Mouse (Mus musculus) hindbrain, postnatal 0 days (tissue): ENCODE data around the gene Spint4. TPM values are rescaled to one million over a fixed set of nuclear protein-coding genes. Genes with fewer than 3 reads are reported as not detected.

ENCODE experiments used
- ATAC-seq: fragments of 200-750 bp; cut with Nextera tagmentation; 2 replicates; pipeline ENCODE4 v1.8.0; 2017; ENCODE audit warnings: mild to moderate bottlenecking, moderate TSS enrichment, moderate library complexity
- DNase-seq: peaks from one replicate; pipeline ENCODE4 v3.0.0-alpha.2; 2015; ENCODE audit warnings: low spot score
- H3K27ac ChIP-seq: fragments of 300-500 bp; sonication (generic); 2 replicates; pipeline ENCODE4 v1.5.1; 2014; ENCODE audit warnings: mild to moderate bottlenecking
- H3K27me3 ChIP-seq: fragments of 300-500 bp; sonication (generic); 2 replicates; pipeline ENCODE4 v1.6.1; 2014; ENCODE audit warnings: low read length, mixed read lengths; ENCODE audit not compliant: insufficient read depth
- H3K36me3 ChIP-seq: fragments of 300-500 bp; sonication (generic); 2 replicates; pipeline ENCODE4 v1.6.1; 2014; ENCODE audit warnings: low read length, mixed read lengths; ENCODE audit not compliant: insufficient read depth
- H3K4me1 ChIP-seq: fragments of 300-500 bp; sonication (generic); 2 replicates; pipeline ENCODE4 v1.6.1; 2014; ENCODE audit warnings: antibody characterized with exemption, low read length, mixed read lengths; ENCODE audit not compliant: insufficient read depth
- H3K4me2 ChIP-seq: fragments of 300-500 bp; sonication (generic); 2 replicates; pipeline ENCODE4 v1.6.1; 2014; ENCODE audit warnings: low read depth, mild to moderate bottlenecking, low read length, moderate library complexity, mixed read lengths
- H3K4me3 ChIP-seq: fragments of 300-500 bp; sonication (generic); 2 replicates; pipeline ENCODE4 v1.5.1; 2014; ENCODE audit warnings: low read length
- H3K9ac ChIP-seq: fragments of 300-500 bp; sonication (generic); replicated peaks from 2 replicates; pipeline ENCODE4 v1.6.1; 2014; ENCODE audit warnings: mild to moderate bottlenecking, low read length, moderate library complexity, mixed read lengths
- H3K9me3 ChIP-seq: fragments of 300-500 bp; sonication (generic); 2 replicates; pipeline ENCODE4 v1.6.1; 2016; ENCODE audit warnings: low read length, mixed read lengths
- CTCF ChIP-seq: IDR thresholded peaks from 2 replicates; pipeline ENCODE4 v1.5.1; 2016; ENCODE audit warnings: antibody characterized with exemption, control low read depth, low read depth
- WGBS: fragments of 180-500 bp; shearing (Covaris S2); extraction: QIAGEN DNeasy Blood & Tissue Kit; methylation state at CpG from one replicate; pipeline ENCODE4 v1.1.7; 2014; 5-methylcytosine and 5-hydroxymethylcytosine counted together
- polyA plus RNA-seq: library from polyadenylated mRNA; unstranded; fragments of >200 nt; fragmentation: Nextera tagmentation; extraction: Ambion mirVana; gene quantifications from 2 replicates; pipeline ENCODE4 v1.2.1, GENCODE M21; 2015
- total RNA-seq: library from RNA; depleted of rRNA; stranded (reverse); fragments of >200 nt; gene quantifications from 2 replicates; pipeline ENCODE4 v1.2.3, GENCODE M21; 2014; rRNA removed

Spint4 gene
- total RNA-seq (not detected in 2 replicates), polyA plus RNA-seq (not detected in 2 replicates)

DNA sequence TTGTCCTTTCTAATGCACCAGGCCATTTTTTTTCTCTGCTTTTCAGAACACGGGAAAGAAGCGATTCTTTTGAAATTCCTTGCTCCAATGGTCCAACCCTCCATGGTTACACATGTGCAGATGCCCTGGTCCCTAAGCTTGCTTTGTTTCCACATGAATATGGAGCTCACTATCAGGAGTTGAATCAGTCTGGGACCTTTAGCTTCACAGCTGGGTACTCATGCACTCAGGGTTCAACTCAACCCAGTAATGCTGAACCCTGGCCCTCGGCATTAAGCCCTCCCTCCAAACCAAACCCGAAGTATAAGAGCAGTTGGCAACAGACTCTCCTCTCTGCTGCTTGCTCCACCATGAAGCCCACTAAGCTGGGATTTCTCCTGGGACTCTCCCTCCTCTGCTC is at the start of gene Spint4:
Spint4 (plus strand) TSS at position 301 of the 400 bp plus-strand sequence.
- Histone ChIP-seq H3K27me3 (no peaks in the 10 kb centered on the region), H3K4me3 (no peak within 1 kb of the TSS), H3K36me3 (no peaks in the 10 kb centered on the region), H3K9me3 (no peaks in the 10 kb centered on the region), H3K4me1 (no peaks in the 10 kb centered on the region), H3K4me2 (no peak within 1 kb of the TSS), H3K9ac (no peak within 1 kb of the TSS), H3K27ac (no peak within 1 kb of the TSS)
- TF ChIP-seq CTCF, result no peak
- DNase-seq (no peak), ATAC-seq (no peak)
- WGBS, result 68% methylated on average over 4 of the region's 4 CpGs

DNA sequence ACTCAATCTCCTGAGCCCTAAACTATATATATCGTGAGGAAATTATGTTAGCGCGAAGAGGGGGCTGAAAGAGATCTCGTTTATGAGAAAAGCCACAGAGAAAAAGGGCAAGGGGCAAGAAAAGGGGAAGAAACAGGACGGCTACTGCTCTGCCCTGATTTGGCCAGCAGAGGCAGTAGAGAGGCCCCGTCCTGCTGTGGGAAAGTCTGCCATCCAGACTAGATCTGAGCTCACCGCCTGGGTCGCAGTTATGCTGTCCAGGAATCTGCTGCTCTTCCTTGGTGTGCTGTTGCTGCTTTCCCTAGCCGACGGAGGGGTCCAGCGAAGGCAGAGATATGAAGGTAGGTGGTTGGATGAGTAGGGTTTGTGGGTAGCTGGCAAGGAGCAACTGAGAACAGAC is 42.4 kb upstream of the Spint4 start, which contains the start of gene Wfdc10:
Wfdc10 (plus strand) TSS at position 189 of the 400 bp plus-strand sequence.
- Histone ChIP-seq H3K9me3 (no peaks in the 10 kb centered on the region), H3K4me2 (no peak within 1 kb of the TSS), H3K27ac (no peak within 1 kb of the TSS), H3K4me1 (no peaks in the 10 kb centered on the region), H3K9ac (no peak within 1 kb of the TSS), H3K36me3 (no peaks in the 10 kb centered on the region), H3K27me3 (no peaks in the 10 kb centered on the region), H3K4me3 (no peak within 1 kb of the TSS)
- DNase-seq, result peak; percentile 63
- 16% methylated on average over 11 of the region's 11 CpGs for WGBS
- peak; percentile 49; the same call in 1 of the 2 replicates for ATAC-seq
- TF ChIP-seq CTCF, result peak; percentile 88

DNA sequence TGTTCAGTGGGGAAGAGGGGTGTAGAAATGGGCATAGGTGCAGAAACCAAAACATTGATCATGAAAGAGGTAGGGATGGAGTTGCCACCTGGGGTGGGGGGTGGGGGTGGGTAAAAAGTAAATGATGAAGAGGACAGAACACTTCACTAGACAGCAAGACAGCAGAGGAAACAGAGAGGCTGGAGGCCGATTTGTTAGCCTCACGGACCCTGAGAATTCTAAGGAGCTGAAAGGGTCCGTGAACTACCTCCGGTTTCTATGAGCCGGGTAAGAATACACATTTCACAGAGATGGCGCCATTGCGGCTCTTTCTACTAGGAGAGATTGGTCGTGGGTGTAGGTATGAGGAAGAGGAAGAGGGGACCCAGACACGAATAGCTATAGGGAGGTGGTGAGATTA is 41.8 kb upstream of the Spint4 start, which contains the start of gene Wfdc9:
Wfdc9 (minus strand) TSS at position 101 of the 400 bp plus-strand sequence.
- Histone ChIP-seq H3K27ac (no peak within 1 kb of the TSS), H3K9me3 (no peaks in the 10 kb centered on the region), H3K36me3 (no peaks in the 10 kb centered on the region), H3K4me3 (no peak within 1 kb of the TSS), H3K9ac (no peak within 1 kb of the TSS), H3K4me1 (no peaks in the 10 kb centered on the region), H3K27me3 (no peaks in the 10 kb centered on the region), H3K4me2 (no peak within 1 kb of the TSS)
- no peak for TF ChIP-seq CTCF
- no peak for DNase-seq
- WGBS, result 85% methylated on average over 9 of the region's 9 CpGs
- no peak for ATAC-seq

DNA sequence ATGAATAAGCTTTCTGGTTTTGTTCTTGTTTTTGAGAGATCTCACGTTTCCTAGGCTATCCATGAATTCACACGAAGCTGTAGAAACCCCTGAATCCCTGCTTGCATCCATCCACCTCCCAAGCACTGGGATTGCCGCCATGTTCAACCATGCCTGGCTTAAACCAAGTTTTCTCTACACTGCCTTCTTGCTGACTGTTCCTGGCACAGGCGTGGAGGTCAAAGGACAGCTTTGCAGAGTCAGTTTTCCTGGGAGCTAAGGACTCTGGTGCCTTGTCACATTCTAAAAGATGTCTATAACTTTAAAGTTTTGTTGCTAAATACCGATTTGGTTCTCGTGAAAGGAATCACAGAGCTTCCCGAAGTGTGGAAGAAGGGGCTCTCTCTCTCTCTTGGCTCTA is 33.5 kb upstream of the Spint4 start:
- Histone ChIP-seq H3K36me3 (no peaks in the 10 kb centered on the region), H3K27ac (no peak overlapping the region), H3K9ac (no peak overlapping the region), H3K4me3 (no peak overlapping the region), H3K9me3 (no peaks in the 10 kb centered on the region), H3K4me2 (no peak overlapping the region), H3K4me1 (no peaks in the 10 kb centered on the region), H3K27me3 (no peaks in the 10 kb centered on the region)
- TF ChIP-seq CTCF, result no peak
- 88% methylated on average over 7 of the region's 7 CpGs for WGBS
- no peak for ATAC-seq
- DNase-seq, result no peak

DNA sequence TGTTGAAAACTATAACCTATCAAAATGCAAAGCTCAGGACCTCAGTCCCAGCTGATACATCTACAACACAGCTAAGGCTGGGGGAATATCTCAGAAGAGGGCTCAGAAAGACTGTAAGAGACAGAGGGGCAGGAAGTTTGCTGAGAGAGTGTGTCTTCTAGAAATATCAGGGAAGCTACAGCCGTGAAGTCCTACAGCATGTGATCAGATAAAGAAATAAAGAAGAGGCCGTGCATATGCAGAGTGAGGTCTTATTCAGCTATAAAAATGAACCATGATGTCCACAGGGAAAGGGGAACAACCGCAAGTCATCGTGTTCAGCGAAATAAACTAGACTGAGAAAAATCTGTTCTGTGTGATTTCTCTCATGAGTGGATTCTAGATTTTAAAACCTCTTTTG is 28.0 kb upstream of the Spint4 start:
- H3K27ac ChIP-seq, result no peak overlapping the region
- no peaks in the 10 kb centered on the region for H3K9me3 ChIP-seq
- TF ChIP-seq CTCF, result no peak
- H3K4me3 ChIP-seq, result no peak overlapping the region
- no peaks in the 10 kb centered on the region for H3K27me3 ChIP-seq
- H3K36me3 ChIP-seq, result no peaks in the 10 kb centered on the region
- no peak overlapping the region for H3K4me2 ChIP-seq
- WGBS, result 75% methylated on average over 5 of the region's 5 CpGs
- DNase-seq (no peak), ATAC-seq (no peak)
- no peak overlapping the region for H3K9ac ChIP-seq
- no peaks in the 10 kb centered on the region for H3K4me1 ChIP-seq

DNA sequence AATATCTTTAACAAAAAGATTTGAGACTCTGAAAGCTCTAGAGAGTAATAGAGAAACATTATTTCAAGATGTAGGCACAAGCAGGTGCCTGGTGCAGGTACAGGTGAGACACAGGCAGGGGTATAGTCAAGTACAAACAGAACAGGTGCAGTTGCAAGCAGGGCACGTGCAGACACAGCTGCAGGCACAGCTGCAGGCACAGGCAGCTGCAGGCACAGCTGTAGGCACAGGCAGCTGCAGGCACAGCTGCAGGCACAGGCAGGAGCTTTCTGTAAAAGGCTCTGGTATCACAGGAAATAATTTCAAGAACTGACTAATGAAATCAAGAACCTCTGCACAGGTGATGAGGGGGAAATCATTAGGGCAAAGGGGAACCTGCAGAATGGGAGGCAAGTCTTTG is 27.4 kb upstream of the Spint4 start:
- no peaks in the 10 kb centered on the region for H3K27me3 ChIP-seq
- H3K4me3 ChIP-seq, result no peak overlapping the region
- H3K4me2 ChIP-seq, result no peak overlapping the region
- H3K9me3 ChIP-seq, result no peaks in the 10 kb centered on the region
- TF ChIP-seq CTCF, result no peak
- H3K27ac ChIP-seq, result no peak overlapping the region
- no peak overlapping the region for H3K9ac ChIP-seq
- H3K4me1 ChIP-seq, result no peaks in the 10 kb centered on the region
- 29% methylated on average over 1 of the region's 1 CpGs for WGBS
- DNase-seq, result no peak
- no peaks in the 10 kb centered on the region for H3K36me3 ChIP-seq
- ATAC-seq, result no peak

DNA sequence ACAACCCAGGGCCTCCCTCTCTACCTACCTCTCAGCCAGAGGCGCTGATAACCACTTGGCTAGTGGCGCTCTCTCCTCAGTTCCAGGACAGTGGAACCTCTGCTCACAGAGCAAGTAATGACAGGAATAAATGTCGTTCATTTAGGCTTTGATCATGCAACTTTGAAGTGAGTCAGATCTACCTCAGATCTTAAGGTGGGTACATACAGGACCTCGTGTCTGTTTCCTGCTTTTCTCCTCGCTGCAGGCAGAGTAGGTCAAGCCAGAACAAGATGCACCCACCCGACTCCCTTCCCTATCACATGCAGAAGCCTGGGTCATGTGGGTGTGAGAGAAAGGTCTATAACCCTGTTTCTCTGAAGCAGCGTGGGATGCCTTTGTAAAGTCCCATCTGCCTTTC is 24.3 kb upstream of the Spint4 start, which contains the start of gene Wfdc11:
Wfdc11 (minus strand) TSS at position 101 of the 400 bp plus-strand sequence.
- no peak for DNase-seq
- Histone ChIP-seq H3K27ac (no peak within 1 kb of the TSS), H3K4me1 (no peaks in the 10 kb centered on the region; the same call in 1 of the 2 replicates), H3K9me3 (no peaks in the 10 kb centered on the region), H3K4me2 (no peak within 1 kb of the TSS), H3K4me3 (no peak within 1 kb of the TSS), H3K9ac (no peak within 1 kb of the TSS), H3K36me3 (no peaks in the 10 kb centered on the region), H3K27me3 (no peaks in the 10 kb centered on the region)
- TF ChIP-seq CTCF, result no peak
- 78% methylated on average over 7 of the region's 7 CpGs for WGBS
- no peak for ATAC-seq
